Mouse (Mus musculus) layer of hippocampus, adult 2 months (tissue): ENCODE results near the gene Islr. TPM values are rescaled to one million over a fixed set of nuclear protein-coding genes. Genes with fewer than 3 reads are reported as not detected.
"Not testable (repeated sequence)": the region's sequence is repeated elsewhere in the genome, so short reads cannot be mapped to it uniquely, and the experiment has no call there.

Source experiments
- DNase-seq, 2 experiments: peaks; one replicate each; pipeline ENCODE4 v3.0.0; 2022; ENCODE audit warnings: low spot score in 2 of 2
- H3K27ac ChIP-seq: fragments of 200-600 bp; 2 replicates; pipeline ENCODE4 v1.8.1; 2022
- H3K4me3 ChIP-seq: fragments of 200-600 bp; 2 replicates; pipeline ENCODE4 v1.8.1; 2022; ENCODE audit warnings: mild to moderate bottlenecking
- CTCF ChIP-seq: fragments of 200-600 bp; conservative IDR thresholded peaks from 2 replicates; pipeline ENCODE4 v1.8.1; 2022; ENCODE audit warnings: antibody characterized with exemption, mild to moderate bottlenecking, moderate library complexity
- long read RNA-seq, 2 experiments: library from polyadenylated mRNA; stranded (forward); transcript quantifications; one replicate each; pipeline ENCODE4 v2.0.0; 2021; ENCODE audit warnings: borderline mapping rate in 2 of 2
- total RNA-seq, 2 experiments: library from RNA; stranded (reverse); gene quantifications; 2 replicates each; pipeline ENCODE4 v1.2.3; 2021

Gene Islr
- 10 to 100 TPM; 12.8 to 14.2 TPM for total RNA-seq
- long read RNA-seq, experiment 1, transcript Islr-202 (2 exons, 2,076 nt), result major isoform, 5 of 13 reads
- long read RNA-seq, experiment 1, partial matches to known transcripts, result 0 of 13 reads
- long read RNA-seq, experiment 1, other reads (novel, unspliced or antisense), result 5 of 13 reads
- long read RNA-seq, experiment 2, transcript Islr-201 (2 exons, 2,223 nt), result major isoform, 6 of 17 reads
- long read RNA-seq, experiment 2, partial matches to known transcripts, result 0 of 17 reads
- long read RNA-seq, experiment 2, other reads (novel, unspliced or antisense), result 7 of 17 reads

- peak within 1 kb of the TSS; percentile 95 for H3K27ac ChIP-seq
These were observed at the start of gene Islr, which contains the start of gene Islr2 for GRCm38 (mm10) chr9:58203516-58204447. Islr (minus strand) TSS chr9:58204306. Islr2 (minus strand) TSS chr9:58204319.

GRCm38 (mm10) chr9:58253805-58254122 lies 49.7 kb upstream of the Islr start:
- not testable (repeated sequence) for DNase-seq
- Histone ChIP-seq H3K4me3 (peak overlapping the region; percentile 90), H3K27ac (peak overlapping the region; percentile 89)

More at GRCm38 (mm10) chr9:58203516-58204447, at the start of gene Islr, which contains the start of gene Islr2:
- H3K4me3 ChIP-seq, result peak within 1 kb of the TSS; percentile 65
- DNase-seq, result peak in 1 of 2 experiments; percentile 22
- TF ChIP-seq CTCF, result peak; percentile 63

- DNase-seq, result peak; percentile 94 to 95
- peak within 1 kb of the TSS; percentile 89 for H3K27ac ChIP-seq
These were observed 49.1 kb upstream of the Islr start, which contains the start of gene Stoml1 for GRCm38 (mm10) chr9:58253033-58253804. Stoml1 (plus strand) TSS chr9:58253164.

GRCm38 (mm10) chr9:58250730-58251129 lies 46.6 kb upstream of the Islr start:
- H3K4me3 ChIP-seq, H3K27ac ChIP-seq, DNase-seq: not testable (repeated sequence)

More at GRCm38 (mm10) chr9:58253033-58253804, 49.1 kb upstream of the Islr start, which contains the start of gene Stoml1:
- TF ChIP-seq CTCF, result peak; percentile 95
- H3K4me3 ChIP-seq, result peak within 1 kb of the TSS; percentile 90

GRCm38 (mm10) chr9:58250322-58250721 lies 46.2 kb upstream of the Islr start:
- Histone ChIP-seq H3K4me3 (no peak overlapping the region), H3K27ac (no peak overlapping the region)
- no peak for DNase-seq
- TF ChIP-seq CTCF, result no peak

- peak within 1 kb of the TSS; percentile 68 for H3K4me3 ChIP-seq
- H3K27ac ChIP-seq, result peak within 1 kb of the TSS; percentile 79
- peak; percentile 65 for TF ChIP-seq CTCF
- peak; percentile 53 to 73 for DNase-seq
These were observed 45.6 kb upstream of the Islr start, which contains the start of gene Pml for GRCm38 (mm10) chr9:58249592-58250192. Pml (minus strand) TSS chr9:58249786.

GRCm38 (mm10) chr9:58248746-58249413 lies 44.8 kb upstream of the Islr start:
- no peak for DNase-seq
- Histone ChIP-seq H3K27ac (peak overlapping the region; percentile 79), H3K4me3 (peak overlapping the region; percentile 68)
- TF ChIP-seq CTCF, result no peak

- Histone ChIP-seq H3K27ac (peak overlapping the region; percentile 77), H3K4me3 (peak overlapping the region; percentile 45)
- peak; percentile 87 for TF ChIP-seq CTCF
- DNase-seq, result peak; percentile 61 to 79
These were observed 43.1 kb upstream of the Islr start for GRCm38 (mm10) chr9:58247064-58247759.

GRCm38 (mm10) chr9:58246083-58246591 lies 42.0 kb upstream of the Islr start:
- DNase-seq, result no peak
- no peak overlapping the region for H3K4me3 ChIP-seq
- no peak for TF ChIP-seq CTCF
- H3K27ac ChIP-seq, result no peak overlapping the region

GRCm38 (mm10) chr9:58243696-58244095 lies 39.6 kb upstream of the Islr start:
- no peak for TF ChIP-seq CTCF
- DNase-seq, result no peak
- no peak overlapping the region for H3K4me3 ChIP-seq

GRCm38 (mm10) chr9:58242696-58243095 lies 38.6 kb upstream of the Islr start:
- H3K4me3 ChIP-seq, result no peak overlapping the region; the same call in 1 of the 2 replicates
- no peak for TF ChIP-seq CTCF
- DNase-seq, result no peak
- peak overlapping the region; percentile 73 for H3K27ac ChIP-seq

More at GRCm38 (mm10) chr9:58243696-58244095, 39.6 kb upstream of the Islr start:
- H3K27ac ChIP-seq, result no peak overlapping the region
